Mouse (Mus musculus): Measurements from ENCODE around the gene Tnrc6c. TPM values are rescaled to one million over a fixed set of nuclear protein-coding genes. Genes with fewer than 3 reads are reported as not detected.

The Tnrc6c gene
- total RNA-seq, 2 experiments from 2014 or later, result 20.4 to 24.5 TPM

DNA sequence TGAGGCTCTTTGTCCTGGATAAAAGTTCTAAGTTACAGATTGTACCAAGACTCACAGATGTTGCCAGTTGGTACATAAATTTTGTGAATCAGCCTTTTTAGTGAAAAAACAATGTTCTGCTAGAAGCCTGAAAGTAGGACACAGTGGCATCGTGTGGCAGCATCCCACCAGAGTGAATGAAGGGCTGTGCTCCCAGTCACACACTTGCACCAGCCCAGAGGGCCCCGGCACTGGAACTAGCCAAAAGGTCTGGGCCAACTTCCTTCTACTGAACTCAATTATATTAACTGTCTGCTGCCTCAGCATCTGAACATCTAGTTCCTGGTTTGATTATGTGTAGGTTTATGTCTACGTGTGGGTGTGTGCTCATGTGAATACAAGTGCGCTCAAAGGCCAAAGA is 72.9 kb downstream of the Tnrc6c start:
- no peak for DNase-seq (ENCODE audit: low spot score in 2 of 2)

DNA sequence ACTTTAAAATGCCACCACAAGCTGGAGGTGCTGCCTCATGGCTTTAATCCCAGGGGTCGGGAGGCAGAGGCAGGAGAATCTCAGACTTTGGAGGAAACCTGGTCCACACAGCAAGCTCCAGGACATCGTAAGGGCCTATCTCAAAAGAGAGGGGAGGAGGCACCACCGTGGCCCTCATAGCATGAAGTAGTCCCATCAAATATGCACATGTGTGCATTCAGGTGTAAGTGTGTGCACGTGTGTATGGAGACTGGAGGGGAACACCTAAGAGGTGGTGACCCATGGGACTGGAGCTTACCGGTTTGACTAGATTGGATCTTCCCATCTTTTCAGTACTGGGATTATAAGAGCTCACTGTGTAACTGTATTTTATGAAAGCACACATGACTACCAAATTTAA is 74.2 kb downstream of the Tnrc6c start:
- no peak for DNase-seq (ENCODE audit: low spot score in 2 of 2)

DNA sequence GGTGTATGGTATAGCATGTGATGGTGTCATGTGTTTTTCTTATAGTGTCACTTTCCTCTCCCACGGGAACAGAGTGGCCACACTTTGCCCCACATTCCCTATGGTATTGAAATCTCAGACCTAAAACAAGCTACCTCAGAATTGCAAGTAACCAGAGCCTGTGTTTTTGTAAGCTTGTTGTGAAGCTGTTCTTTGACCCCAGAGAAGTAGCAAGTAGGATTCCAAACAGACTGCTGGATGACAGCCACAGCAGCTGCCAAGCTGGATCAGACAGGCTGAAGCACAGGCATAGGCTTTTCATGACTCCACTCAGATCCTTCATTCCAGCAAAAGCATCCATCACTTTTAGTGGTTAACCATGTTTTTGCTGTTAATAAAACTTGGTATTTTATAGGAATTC is 74.8 kb downstream of the Tnrc6c start:
- no peak for DNase-seq (ENCODE audit: low spot score in 2 of 2)

- DNase-seq (ENCODE audit: low spot score in 2 of 2), result no peak
Observed at GRCm38 (mm10) chr11:117729341-117729740, 75.3 kb downstream of the Tnrc6c start.

DNA sequence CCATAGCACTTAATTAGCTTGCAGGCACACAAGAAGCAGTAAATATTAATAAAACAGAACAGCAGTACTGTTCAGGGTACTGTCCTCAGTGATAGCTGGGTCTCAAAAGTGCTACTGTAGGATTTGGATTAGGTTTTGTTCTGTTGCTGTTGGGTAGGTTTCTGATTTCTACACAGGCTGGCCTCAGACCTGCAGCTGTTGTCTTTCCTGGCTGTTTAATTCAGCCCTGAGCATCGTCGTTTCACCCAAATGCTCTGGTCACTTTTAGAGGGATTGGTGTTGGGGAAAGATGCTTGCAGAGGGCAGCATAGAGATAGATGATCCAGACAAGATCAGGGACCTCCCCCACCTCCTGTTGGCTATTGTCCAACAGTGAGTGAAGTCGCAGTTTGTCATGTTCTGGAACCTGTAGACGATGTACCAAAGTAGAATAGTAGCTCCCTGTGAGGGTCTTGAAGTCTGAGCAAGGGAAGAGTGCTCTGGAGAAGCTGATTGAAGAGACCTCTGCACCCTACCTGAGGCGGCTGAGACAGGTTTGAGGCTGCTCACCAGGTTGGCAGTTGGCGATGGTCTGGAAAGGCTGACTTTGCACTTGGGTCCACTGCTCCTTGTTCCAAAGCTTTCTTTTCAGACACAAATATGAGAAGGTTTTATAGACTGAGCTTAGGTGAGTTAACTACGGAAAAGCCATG is 75.9 kb downstream of the Tnrc6c start:
- DNase-seq (ENCODE audit: low spot score in 2 of 2), result no peak

- DNase-seq (ENCODE audit: low spot score in 2 of 2), result no peak
Observed at GRCm38 (mm10) chr11:117730490-117730838, 76.4 kb downstream of the Tnrc6c start.

GRCm38 (mm10) chr11:117731470-117731869 is 77.4 kb downstream of the Tnrc6c start:
- DNase-seq (ENCODE audit: low spot score in 2 of 2), result no peak

GRCm38 (mm10) chr11:117736037-117736689 is 82.1 kb downstream of the Tnrc6c start:
- no peak for DNase-seq (ENCODE audit: low spot score in 2 of 2)

DNA sequence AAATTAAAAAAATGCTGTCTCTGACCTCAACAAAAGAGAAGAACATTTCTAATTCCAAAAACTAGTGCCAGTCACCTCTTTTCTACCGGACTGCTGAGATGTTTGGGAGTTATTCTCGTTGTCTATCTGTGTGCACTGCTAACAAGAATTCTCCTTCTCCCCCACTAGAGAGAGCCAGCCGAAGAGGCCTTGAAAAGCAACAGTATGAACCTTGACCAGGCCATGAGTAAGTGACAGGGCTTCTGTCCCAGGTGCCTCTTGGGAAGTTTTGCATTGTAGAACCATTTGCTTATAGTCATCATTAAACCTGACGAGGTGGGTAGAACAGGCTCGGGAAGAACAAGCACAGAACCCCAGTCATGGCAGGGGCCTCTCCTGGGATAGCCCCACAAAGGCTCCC is 84.0 kb downstream of the Tnrc6c start:
- DNase-seq (ENCODE audit: low spot score in 2 of 2), result no peak

GRCm38 (mm10) chr11:117741128-117741527 is 87.0 kb downstream of the Tnrc6c start:
- DNase-seq (ENCODE audit: low spot score in 2 of 2), result no peak

DNA sequence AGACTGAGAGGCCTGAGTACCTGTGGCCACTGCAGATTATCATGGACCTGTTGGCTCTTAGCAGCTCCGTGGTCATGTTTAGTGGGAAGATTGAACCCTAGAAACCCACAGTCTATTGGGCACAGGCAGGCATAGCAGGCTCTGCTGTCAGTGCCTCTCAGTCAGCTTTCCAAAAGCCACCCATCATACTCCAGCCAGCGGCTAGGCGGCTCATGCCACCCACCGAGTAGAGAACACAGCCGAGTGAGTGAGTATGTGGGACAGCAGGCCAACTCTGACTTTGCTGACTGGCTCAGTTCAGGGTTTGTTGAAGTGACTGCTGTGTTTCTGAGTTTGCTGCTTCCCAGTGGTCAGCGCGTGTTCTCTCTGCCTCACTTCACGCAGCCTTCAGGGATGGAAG is 88.2 kb downstream of the Tnrc6c start:
- DNase-seq (ENCODE audit: low spot score in 2 of 2), result no peak

- no peak for DNase-seq (ENCODE audit: low spot score in 2 of 2)
Observed at GRCm38 (mm10) chr11:117742715-117743114, 88.6 kb downstream of the Tnrc6c start.

DNA sequence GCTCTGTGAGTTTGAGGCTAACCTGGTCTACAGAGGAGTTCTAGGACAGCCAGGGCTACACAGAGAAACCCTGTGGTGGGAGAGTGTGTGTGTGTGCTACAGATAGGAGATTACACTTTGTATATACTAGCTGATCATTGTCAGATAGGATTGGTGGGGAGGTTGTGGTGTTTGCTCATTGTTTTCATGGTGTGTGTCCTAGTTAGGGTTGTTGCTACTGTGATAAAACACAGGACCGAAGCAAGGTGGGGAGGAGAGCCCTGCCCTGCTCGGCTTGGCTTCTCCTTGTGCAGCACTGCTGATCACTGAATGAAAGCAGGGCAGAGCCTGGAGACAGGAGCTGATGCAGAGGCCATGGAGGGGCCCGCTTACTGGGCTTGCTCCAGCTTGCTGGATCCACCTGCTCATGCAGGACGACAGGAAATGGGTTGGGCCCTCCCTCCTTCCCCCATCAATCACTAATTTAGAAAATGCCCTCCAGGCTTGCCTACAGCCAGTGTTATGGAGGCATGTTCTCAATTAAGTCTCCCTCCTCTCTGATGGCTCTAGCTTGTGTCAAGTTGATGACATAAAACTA is 89.5 kb downstream of the Tnrc6c start:
- DNase-seq (ENCODE audit: low spot score in 2 of 2), result no peak

DNA sequence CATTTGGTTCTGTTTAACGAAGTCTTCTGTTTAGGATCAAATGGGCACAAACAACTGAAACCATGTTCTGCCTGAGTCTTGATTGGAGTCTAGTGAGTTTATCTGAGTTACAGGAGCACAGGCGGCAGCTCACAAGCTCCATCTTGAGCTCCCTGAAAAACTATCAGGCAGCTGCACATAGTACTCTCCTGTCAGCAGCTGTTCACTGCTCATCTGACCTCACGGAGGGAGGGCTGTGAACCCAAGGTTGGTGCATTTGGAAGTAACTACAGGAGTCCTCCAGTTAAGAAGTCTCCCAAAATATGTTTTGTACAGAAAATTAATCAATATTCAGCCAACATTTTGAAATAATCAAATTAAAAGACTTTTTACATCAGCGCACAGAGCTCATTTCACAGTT is 94.5 kb downstream of the Tnrc6c start:
- DNase-seq (ENCODE audit: low spot score in 2 of 2), result no peak

DNA sequence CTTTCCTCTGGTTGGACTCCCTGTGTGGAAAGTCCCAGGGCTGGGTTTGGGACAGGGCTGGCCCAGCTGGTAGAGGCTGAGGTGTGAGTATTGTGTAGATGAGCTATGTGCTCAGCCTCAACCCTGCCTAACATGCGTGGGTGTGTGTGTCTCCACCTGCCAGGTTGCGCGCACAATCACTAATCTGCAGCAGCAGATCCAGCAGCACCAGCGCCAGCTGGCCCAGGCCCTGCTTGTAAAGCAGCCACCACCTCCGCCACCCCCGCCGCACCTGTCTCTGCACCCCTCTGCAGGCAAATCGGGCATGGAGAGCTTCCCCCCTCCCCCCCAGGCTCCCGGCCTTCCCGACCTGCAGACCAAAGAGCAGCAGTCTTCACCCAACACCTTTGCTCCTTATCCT is 95.3 kb downstream of the Tnrc6c start:
- DNase-seq (ENCODE audit: low spot score in 2 of 2), result no peak

GRCm38 (mm10) chr11:117751544-117751943 is 97.5 kb downstream of the Tnrc6c start:
- DNase-seq (ENCODE audit: low spot score in 2 of 2), result no peak

DNA sequence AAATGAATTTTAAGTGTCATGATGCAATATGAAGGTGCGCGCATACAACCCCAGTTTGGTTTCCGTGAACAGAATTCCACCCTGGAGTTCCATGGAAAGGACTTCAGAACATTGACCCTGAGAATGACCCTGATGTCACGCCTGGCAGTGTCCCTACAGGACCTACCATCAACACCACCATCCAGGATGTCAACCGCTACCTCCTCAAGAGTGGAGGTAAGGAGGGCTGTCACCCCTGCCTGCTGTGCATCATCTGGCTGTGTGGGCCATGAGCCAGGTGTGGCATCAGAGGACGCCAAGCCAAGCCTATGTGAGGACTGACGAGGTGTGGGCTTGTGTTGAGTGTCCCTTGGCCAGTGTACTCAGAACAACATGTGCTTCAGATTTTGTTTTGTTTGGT is 101.8 kb downstream of the Tnrc6c start:
- DNase-seq (ENCODE audit: low spot score in 2 of 2), result no peak

DNA sequence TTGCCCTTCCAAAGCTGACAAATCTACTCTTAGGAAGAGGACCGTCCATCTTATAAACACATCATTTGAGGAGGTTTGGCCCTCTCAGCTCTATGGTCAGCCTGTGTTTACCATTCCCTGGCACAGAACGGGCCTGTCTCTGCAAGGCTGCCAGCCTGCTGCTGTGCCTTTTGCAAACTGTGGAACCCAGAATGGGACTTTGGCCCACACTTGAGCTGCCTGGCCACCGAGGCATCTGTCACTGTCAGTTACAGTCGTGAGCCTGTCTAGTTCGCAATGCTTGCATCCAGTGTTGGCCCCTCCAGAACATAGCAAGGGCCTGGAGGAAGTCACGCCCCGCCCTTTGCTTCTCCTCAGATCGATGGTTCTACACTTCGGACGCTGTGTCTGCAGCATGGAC is 105.2 kb downstream of the Tnrc6c start:
- no peak for DNase-seq (ENCODE audit: low spot score in 2 of 2)

DNA sequence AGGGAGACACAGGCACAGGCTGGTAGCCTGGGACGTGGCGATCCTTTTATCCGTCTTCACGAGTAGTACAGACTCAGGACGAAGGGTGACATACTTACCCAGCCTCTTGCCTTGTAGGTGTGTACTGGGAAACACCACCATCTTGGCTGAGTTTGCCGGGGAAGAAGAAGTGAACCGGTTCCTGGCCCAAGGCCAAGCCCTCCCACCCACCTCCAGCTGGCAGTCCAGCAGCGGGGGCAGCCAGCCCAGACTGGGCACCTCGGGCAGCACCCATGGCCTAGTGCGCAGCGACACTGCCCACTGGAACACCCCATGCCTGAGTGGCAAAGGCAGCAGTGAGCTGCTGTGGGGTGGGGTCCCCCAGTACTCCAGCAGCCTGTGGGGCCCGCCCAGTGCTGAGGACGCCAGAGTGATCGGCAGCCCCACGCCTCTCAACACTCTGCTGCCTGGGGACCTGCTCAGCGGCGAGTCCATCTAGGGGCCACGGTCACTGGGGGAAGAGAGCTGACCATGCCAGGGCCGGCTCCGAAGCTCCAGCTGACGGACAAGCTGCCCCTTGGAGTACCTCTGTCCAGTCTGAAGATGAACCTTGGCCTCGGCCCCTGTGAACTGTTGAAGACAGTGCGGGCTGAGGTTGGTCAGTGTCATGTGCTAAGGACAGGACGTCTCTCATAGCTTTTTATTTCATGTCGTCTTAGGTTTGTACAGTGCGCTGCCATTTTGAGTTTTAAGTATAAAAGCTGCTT is 106.5 kb downstream of the Tnrc6c start:
- no peak for DNase-seq (ENCODE audit: low spot score in 2 of 2)

DNA sequence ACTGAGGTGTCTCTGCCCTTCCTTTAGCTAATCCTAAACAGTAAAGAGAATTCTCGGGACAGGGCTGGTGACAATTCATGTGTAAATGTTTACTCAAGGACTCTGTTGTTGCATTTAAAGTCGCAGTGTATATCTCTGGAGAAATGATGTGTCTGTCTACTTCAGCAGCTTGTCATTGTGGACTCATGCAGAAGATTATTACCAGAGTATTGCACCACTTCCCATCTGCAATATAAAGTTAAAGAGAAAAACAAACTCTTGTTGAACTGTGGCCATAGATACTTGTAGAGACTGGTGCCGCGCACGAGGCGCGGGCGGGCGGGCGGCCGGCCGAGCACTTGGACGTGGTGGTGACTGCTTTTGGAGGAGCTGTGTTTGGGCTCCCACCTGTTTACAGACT is 107.7 kb downstream of the Tnrc6c start:
- DNase-seq (ENCODE audit: low spot score in 2 of 2), result no peak

DNA sequence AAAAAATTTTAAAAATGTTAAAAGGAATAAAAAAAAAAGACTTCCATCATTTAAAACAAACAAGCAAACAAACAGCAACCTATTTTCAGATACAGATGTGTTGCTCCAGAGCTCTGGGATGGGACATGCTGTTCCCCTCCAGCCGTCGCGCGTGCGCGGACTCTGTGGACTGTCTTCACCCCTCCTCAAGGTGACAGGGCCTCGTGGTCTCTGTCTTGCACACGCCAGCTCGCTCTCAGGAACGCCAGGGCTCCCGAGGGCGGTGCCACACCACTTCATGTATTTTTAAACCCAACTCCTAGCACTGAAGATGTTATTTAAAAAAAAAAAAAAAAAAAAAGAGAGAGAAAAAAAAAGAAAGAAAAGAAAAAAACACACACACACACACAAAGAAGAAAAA is 108.2 kb downstream of the Tnrc6c start:
- DNase-seq (ENCODE audit: low spot score in 2 of 2), result no peak

- DNase-seq (ENCODE audit: low spot score in 2 of 2), result no peak
Observed at GRCm38 (mm10) chr11:117764319-117764718, 110.2 kb downstream of the Tnrc6c start.
